Mouse (Mus musculus): Measurements from ENCODE around the gene Tmem132b. TPM values are rescaled to one million over a fixed set of nuclear protein-coding genes. Genes with fewer than 3 reads are reported as not detected.
"Not testable (repeated sequence)": the region's sequence is repeated elsewhere in the genome, so short reads cannot be mapped to it uniquely, and the experiment has no call there.

Tmem132b gene
- polyA plus RNA-seq, 1 experiment from 2014 or later, result 0.28 TPM

DNA sequence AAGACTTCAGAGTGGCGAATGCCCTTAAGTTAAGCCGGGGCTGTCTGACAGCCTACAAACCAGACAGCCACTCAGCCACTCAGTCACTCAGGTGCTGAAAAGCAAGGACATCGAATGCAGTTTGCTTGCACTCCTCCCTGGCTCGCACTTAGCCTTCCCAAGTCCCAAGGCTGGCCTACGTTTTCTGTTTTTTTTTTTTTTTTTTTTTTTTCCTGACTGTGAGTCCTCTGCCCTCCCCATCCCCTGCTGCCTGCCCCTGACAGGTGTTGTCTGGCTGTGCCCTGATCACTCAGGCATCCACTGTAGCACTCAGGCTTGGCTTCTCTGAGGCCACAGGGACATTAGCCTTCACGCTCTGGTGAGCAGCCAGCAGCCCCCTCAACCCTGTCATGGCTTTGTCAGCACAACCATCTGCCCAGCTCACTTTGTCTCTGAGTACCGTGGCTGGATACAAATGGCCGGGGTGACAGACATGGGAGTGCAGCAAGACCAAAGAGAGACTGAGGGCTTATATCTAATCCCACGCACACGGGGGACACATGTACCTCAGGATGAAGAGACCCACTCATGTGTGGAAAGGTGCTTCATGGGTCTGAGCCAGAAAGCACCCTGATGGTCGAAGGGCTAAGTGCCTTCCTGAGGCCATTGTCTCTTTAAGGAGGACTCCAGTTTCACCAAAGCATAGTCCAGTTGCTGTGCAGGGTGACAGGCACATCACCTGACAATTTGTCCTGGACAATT is 44.0 kb upstream of the Tmem132b start:
- peak overlapping the region; percentile 77 for H3K27ac ChIP-seq
- H3K9me3 ChIP-seq (replicated peaks; ENCODE audit: low read length), result no peaks in the 10 kb centered on the region
- WGBS, result 38% methylated on average over 11 of the region's 11 CpGs
- peak; percentile 74 for DNase-seq (ENCODE audit: low spot score)
- H3K4me1 ChIP-seq (replicated peaks; ENCODE audit: insufficient read depth, low read length), result peaks cover 6% of the 10 kb centered on the region; the same call in 1 of the 2 replicates
- H3K36me3 ChIP-seq (ENCODE audit: insufficient read depth, low read length), result peaks cover 12% of the 10 kb centered on the region; the same call in 1 of the 2 replicates
- H3K4me2 ChIP-seq (ENCODE audit: low read length), result no peak overlapping the region
- peak; percentile 92 for ATAC-seq (replicated peaks; ENCODE audit: low FRiP score, low read depth)
- no peaks in the 10 kb centered on the region for H3K27me3 ChIP-seq (ENCODE audit: insufficient read depth, low read length)
- H3K9ac ChIP-seq (ENCODE audit: low read depth, low read length), result no peak overlapping the region
- no peak overlapping the region for H3K4me3 ChIP-seq (replicated peaks; ENCODE audit: low read depth, low read length)
- no peak for TF ChIP-seq CTCF (IDR thresholded peaks at IDR 0.05; ENCODE audit: low read depth)

DNA sequence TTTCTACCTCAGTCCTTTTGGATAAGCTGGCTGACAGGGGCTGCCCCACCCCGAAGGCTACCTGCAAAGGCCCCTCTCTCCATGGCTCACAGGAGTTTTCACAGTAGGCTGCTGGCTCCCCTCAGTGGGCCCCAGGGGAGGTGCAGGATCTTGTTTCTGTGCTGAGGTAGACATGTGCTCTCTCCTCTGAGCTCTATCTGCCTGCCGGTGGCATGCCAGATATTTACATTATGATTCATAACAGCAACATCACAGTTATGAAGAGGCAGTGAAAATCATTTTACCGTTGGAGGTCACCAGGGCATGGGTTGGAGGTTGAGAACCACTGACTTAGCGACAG is 43.5 kb upstream of the Tmem132b start:
- Histone ChIP-seq H3K4me1 (replicated peaks; ENCODE audit: insufficient read depth, low read length) (peaks cover 6% of the 10 kb centered on the region; the same call in 1 of the 2 replicates), H3K9me3 (replicated peaks; ENCODE audit: low read length) (no peaks in the 10 kb centered on the region), H3K9ac (ENCODE audit: low read depth, low read length) (no peak overlapping the region), H3K4me2 (ENCODE audit: low read length) (no peak overlapping the region), H3K36me3 (ENCODE audit: insufficient read depth, low read length) (peaks cover 12% of the 10 kb centered on the region; the same call in 1 of the 2 replicates), H3K4me3 (replicated peaks; ENCODE audit: low read depth, low read length) (no peak overlapping the region), H3K27ac (peak overlapping the region; percentile 77), H3K27me3 (ENCODE audit: insufficient read depth, low read length) (no peaks in the 10 kb centered on the region)
- 38% methylated on average over 4 of the region's 4 CpGs for WGBS
- ATAC-seq (replicated peaks; ENCODE audit: low FRiP score, low read depth) (peak; percentile 80), DNase-seq (ENCODE audit: low spot score) (peak; percentile 66)
- TF ChIP-seq CTCF (IDR thresholded peaks at IDR 0.05; ENCODE audit: low read depth), result peak; percentile 68

GRCm38 (mm10) chr5:125488953-125489352 is 42.6 kb upstream of the Tmem132b start:
- H3K27ac ChIP-seq; H3K27me3 ChIP-seq (ENCODE audit: insufficient read depth, low read length); H3K9ac ChIP-seq (ENCODE audit: low read depth, low read length); H3K4me1 ChIP-seq (replicated peaks; ENCODE audit: insufficient read depth, low read length); H3K4me2 ChIP-seq (ENCODE audit: low read length); ATAC-seq (replicated peaks; ENCODE audit: low FRiP score, low read depth); H3K9me3 ChIP-seq (replicated peaks; ENCODE audit: low read length); DNase-seq (ENCODE audit: low spot score); H3K4me3 ChIP-seq (replicated peaks; ENCODE audit: low read depth, low read length): not testable (repeated sequence)
- 90% methylated on average over 5 of the region's 5 CpGs for WGBS
- peaks cover 11% of the 10 kb centered on the region; the same call in 1 of the 2 replicates for H3K36me3 ChIP-seq (ENCODE audit: insufficient read depth, low read length)

DNA sequence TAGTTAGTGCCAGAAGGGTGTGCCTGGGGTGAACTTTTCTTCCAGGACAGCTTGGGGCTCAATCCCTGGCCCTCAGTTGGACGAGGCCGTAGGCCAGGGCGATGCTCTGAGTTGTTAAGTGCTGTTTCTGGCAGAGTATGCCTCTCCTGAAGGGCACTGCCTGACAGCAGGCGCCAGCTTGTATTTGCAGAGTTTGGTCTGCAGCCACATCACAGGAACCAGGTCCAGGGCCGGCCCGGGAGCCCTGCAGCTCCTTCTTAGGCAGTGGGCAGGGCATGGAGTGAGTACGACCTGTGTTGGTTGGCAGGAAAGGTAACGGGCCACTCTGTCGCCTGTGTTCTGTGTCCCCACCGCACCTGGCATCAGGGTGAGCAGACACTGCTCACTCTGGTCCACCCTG is 40.5 kb upstream of the Tmem132b start:
- no peaks in the 10 kb centered on the region for H3K9me3 ChIP-seq (replicated peaks; ENCODE audit: low read length)
- DNase-seq (ENCODE audit: low spot score) (no peak), ATAC-seq (replicated peaks; ENCODE audit: low FRiP score, low read depth) (no peak)
- 96% methylated on average over 10 of the region's 10 CpGs for WGBS
- peaks cover 6% of the 10 kb centered on the region; the same call in 1 of the 2 replicates for H3K4me1 ChIP-seq (replicated peaks; ENCODE audit: insufficient read depth, low read length)
- no peak overlapping the region for H3K9ac ChIP-seq (ENCODE audit: low read depth, low read length)
- no peak overlapping the region for H3K4me2 ChIP-seq (ENCODE audit: low read length)
- H3K27ac ChIP-seq, result no peak overlapping the region
- no peak for TF ChIP-seq CTCF (IDR thresholded peaks at IDR 0.05; ENCODE audit: low read depth)
- H3K36me3 ChIP-seq (ENCODE audit: insufficient read depth, low read length), result peaks cover 11% of the 10 kb centered on the region; the same call in 1 of the 2 replicates
- no peak overlapping the region for H3K4me3 ChIP-seq (replicated peaks; ENCODE audit: low read depth, low read length)
- no peaks in the 10 kb centered on the region for H3K27me3 ChIP-seq (ENCODE audit: insufficient read depth, low read length)

- Histone ChIP-seq H3K9me3 (replicated peaks; ENCODE audit: low read length) (no peaks in the 10 kb centered on the region), H3K4me2 (ENCODE audit: low read length) (no peak overlapping the region), H3K9ac (ENCODE audit: low read depth, low read length) (no peak overlapping the region), H3K36me3 (ENCODE audit: insufficient read depth, low read length) (peaks cover 7% of the 10 kb centered on the region; the same call in 1 of the 2 replicates), H3K4me3 (replicated peaks; ENCODE audit: low read depth, low read length) (no peak overlapping the region), H3K27me3 (ENCODE audit: insufficient read depth, low read length) (no peaks in the 10 kb centered on the region), H3K27ac (no peak overlapping the region), H3K4me1 (replicated peaks; ENCODE audit: insufficient read depth, low read length) (no peaks in the 10 kb centered on the region)
- WGBS, result 71% methylated on average over 17 of the region's 17 CpGs
- TF ChIP-seq CTCF (IDR thresholded peaks at IDR 0.05; ENCODE audit: low read depth), result no peak
- no peak for DNase-seq (ENCODE audit: low spot score)
- ATAC-seq (replicated peaks; ENCODE audit: low FRiP score, low read depth), result no peak
Observed at GRCm38 (mm10) chr5:125492379-125493092, 39.0 kb upstream of the Tmem132b start.

DNA sequence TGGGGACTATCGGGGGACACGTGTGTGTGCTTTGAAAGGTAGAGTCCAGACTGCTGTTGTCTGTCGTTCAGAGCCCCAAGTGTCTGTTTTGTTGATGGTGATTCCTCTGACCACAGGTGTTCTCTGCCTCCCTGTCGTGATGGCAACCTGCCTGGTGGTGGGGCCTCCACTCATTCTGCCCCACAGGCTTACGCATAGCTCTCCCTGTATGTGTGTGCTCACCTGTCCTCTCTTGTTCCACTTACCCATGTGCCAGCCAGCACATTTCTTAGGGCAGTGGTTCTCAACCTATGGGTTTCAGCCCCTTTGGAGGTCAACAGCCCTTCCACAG is 38.5 kb upstream of the Tmem132b start:
- DNase-seq (ENCODE audit: low spot score) (no peak), ATAC-seq (replicated peaks; ENCODE audit: low FRiP score, low read depth) (no peak)
- Histone ChIP-seq H3K9me3 (replicated peaks; ENCODE audit: low read length) (no peaks in the 10 kb centered on the region), H3K4me2 (ENCODE audit: low read length) (no peak overlapping the region), H3K27me3 (ENCODE audit: insufficient read depth, low read length) (no peaks in the 10 kb centered on the region), H3K27ac (no peak overlapping the region), H3K36me3 (ENCODE audit: insufficient read depth, low read length) (peaks cover 7% of the 10 kb centered on the region; the same call in 1 of the 2 replicates), H3K4me3 (replicated peaks; ENCODE audit: low read depth, low read length) (no peak overlapping the region), H3K4me1 (replicated peaks; ENCODE audit: insufficient read depth, low read length) (no peaks in the 10 kb centered on the region), H3K9ac (ENCODE audit: low read depth, low read length) (no peak overlapping the region)
- TF ChIP-seq CTCF (IDR thresholded peaks at IDR 0.05; ENCODE audit: low read depth), result no peak
- WGBS, result 77% methylated on average over 5 of the region's 5 CpGs

All from kidney, postnatal 0 days (tissue).